ENCODE assay signal across 10 mouse cellular contexts in genomic region chr7:19083096-19083495, GRCm38 (mm10). TPM values are rescaled to one million over a fixed set of nuclear protein-coding genes. Genes with fewer than 3 reads are reported as not detected.
DNase-seq lines count a peak whose midpoint lies in the region; ATAC-seq lines count a peak whose summit lies in the region.
"Had no signal": no experiment of that assay in that cellular context is flagged by ENCODE, and none has a peak within 500 bp of the region (broad histone marks: within the 10 kb centered on the region; RNA-seq: fewer than 3 reads in every experiment).

No protein-coding gene starts in this region.

- no peak overlapping the region for H3K9ac ChIP-seq in embryonic facial prominence, embryonic 14.5 days (ENCODE audit: low read depth, low read length)
- H3K9ac ChIP-seq: forebrain, embryonic 12.5 days had no signal

- peak overlapping the region; percentile 63; the same call in 1 of the 2 replicates for H3K27ac ChIP-seq in embryonic facial prominence, embryonic 14.5 days (replicated peaks; ENCODE audit: low read depth, low read length)
- H3K27ac ChIP-seq: forebrain, embryonic 12.5 days had no signal

- peaks cover 65% of the 10 kb centered on the region for H3K36me3 ChIP-seq in embryonic facial prominence, embryonic 14.5 days (ENCODE audit: control insufficient read depth, insufficient read depth, low read length)

- H3K4me2 ChIP-seq in embryonic facial prominence, embryonic 14.5 days (ENCODE audit: low read depth, low read length): peak overlapping the region; percentile 45; the same call in 1 of the 2 replicates
- H3K4me2 ChIP-seq: forebrain, embryonic 12.5 days had no signal

- H3K4me1 ChIP-seq in embryonic facial prominence, embryonic 14.5 days (ENCODE audit: control insufficient read depth, insufficient read depth, low read length): peaks cover 13% of the 10 kb centered on the region

- no peak for ATAC-seq in embryonic facial prominence, embryonic 14.5 days (ENCODE audit: low read depth)
- ATAC-seq in megakaryocyte-erythroid progenitor cell, adult 5-6 weeks (replicated peaks; ENCODE audit: low FRiP score, low TSS enrichment, poor library complexity, severe bottlenecking): no peak
- no peak for ATAC-seq in granulocyte monocyte progenitor cell, adult 5-6 weeks (replicated peaks; ENCODE audit: poor library complexity, severe bottlenecking)

- intact Hi-C loops in heart, postnatal 10 days (cut with DNase I): no loop called here

- no peaks in the 10 kb centered on the region for H3K9me3 ChIP-seq in embryonic facial prominence, embryonic 14.5 days (ENCODE audit: control insufficient read depth, low read length)
- H3K9me3 ChIP-seq: forebrain, embryonic 12.5 days had no signal

- WGBS in embryonic facial prominence, embryonic 14.5 days: 54% methylated on average over 6 of the region's 6 CpGs

- DNase-seq in cerebellum, adult 9-11 months: peak; percentile 23
- no peak for DNase-seq in cerebellum, postnatal 4 days (ENCODE audit: low spot score in 2 of 2)
- no peak for DNase-seq in embryonic facial prominence, embryonic 14.5 days (ENCODE audit: low spot score)
- peak; percentile 87 to 92 for DNase-seq in heart, postnatal 10 days
- DNase-seq in lung, postnatal 10 days: peak; percentile 78
- no peak for DNase-seq in spleen, adult 18-20 months

- no peak overlapping the region for H3K4me3 ChIP-seq in embryonic facial prominence, embryonic 14.5 days (ENCODE audit: low read depth, low read length)
- H3K4me3 ChIP-seq: forebrain, embryonic 12.5 days had no signal

- no peaks in the 10 kb centered on the region for H3K27me3 ChIP-seq in embryonic facial prominence, embryonic 14.5 days (replicated peaks; ENCODE audit: control insufficient read depth, insufficient read depth, low read length)

RNA-seq across cellular contexts. Expression of gene Dmpk, which starts 0.6 kb away (rescaled TPM):
- polyA plus RNA-seq in embryonic facial prominence, embryonic 14.5 days (2014; fragmentation: Nextera tagmentation; extraction: Ambion mirVana): 43.3 and 58.2 TPM in 2 replicates
- 100 to 1,000 TPM; 288 to 299 TPM for total RNA-seq in heart, postnatal 10 days (2021)
- total RNA-seq in megakaryocyte-erythroid progenitor cell, adult 5-6 weeks (2014; fragmentation: Nextera tagmentation): 15.1 and 19.8 TPM in 2 replicates
- 3.9 and 7.5 TPM in 2 replicates for total RNA-seq in megakaryocyte-erythroid progenitor cell, adult 5-6 weeks (2017)
- 0.32 TPM in 1 of 2 replicates, not detected in the other for total RNA-seq in granulocyte monocyte progenitor cell, adult 5-6 weeks (2014; fragmentation: Nextera tagmentation)
- 1.0 TPM in 1 of 2 replicates, not detected in the other for total RNA-seq in granulocyte monocyte progenitor cell, adult 5-6 weeks (2017)

RNA-seq across cellular contexts. Expression of gene Dmwd, which starts 7.1 kb away (rescaled TPM):
- polyA plus RNA-seq in embryonic facial prominence, embryonic 14.5 days (2014; fragmentation: Nextera tagmentation; extraction: Ambion mirVana): 20.2 and 22.6 TPM in 2 replicates
- total RNA-seq in heart, postnatal 10 days (2021): 10 to 100 TPM; 48.4 to 50.7 TPM
- 28.5 and 29.2 TPM in 2 replicates for total RNA-seq in megakaryocyte-erythroid progenitor cell, adult 5-6 weeks (2014; fragmentation: Nextera tagmentation)
- 7.7 and 10.6 TPM in 2 replicates for total RNA-seq in megakaryocyte-erythroid progenitor cell, adult 5-6 weeks (2017)
- total RNA-seq in granulocyte monocyte progenitor cell, adult 5-6 weeks (2014; fragmentation: Nextera tagmentation): 2.2 and 4.9 TPM in 2 replicates
- total RNA-seq in granulocyte monocyte progenitor cell, adult 5-6 weeks (2017): 0.99 and 3.4 TPM in 2 replicates

RNA-seq across cellular contexts. Expression of gene Six5, which starts 11.3 kb away (rescaled TPM):
- polyA plus RNA-seq in embryonic facial prominence, embryonic 14.5 days (2014; fragmentation: Nextera tagmentation; extraction: Ambion mirVana): 13.4 and 16.3 TPM in 2 replicates
- 10 to 100 TPM in 1 of 2 experiments, 1 to 10 TPM in 1; 7.9 to 11.2 TPM for total RNA-seq in heart, postnatal 10 days (2021)
- total RNA-seq in megakaryocyte-erythroid progenitor cell, adult 5-6 weeks (2014; fragmentation: Nextera tagmentation): 8.9 and 10.1 TPM in 2 replicates
- total RNA-seq in megakaryocyte-erythroid progenitor cell, adult 5-6 weeks (2017): 2.1 and 2.2 TPM in 2 replicates
- 4.0 and 8.1 TPM in 2 replicates for total RNA-seq in granulocyte monocyte progenitor cell, adult 5-6 weeks (2014; fragmentation: Nextera tagmentation)
- total RNA-seq in granulocyte monocyte progenitor cell, adult 5-6 weeks (2017): 1.6 and 2.7 TPM in 2 replicates

RNA-seq across cellular contexts. Expression of gene Rsph6a, which starts 28.6 kb away (rescaled TPM):
- polyA plus RNA-seq in embryonic facial prominence, embryonic 14.5 days (2014; fragmentation: Nextera tagmentation; extraction: Ambion mirVana): not detected in 2 replicates
- not detected for total RNA-seq in heart, postnatal 10 days (2021)
- total RNA-seq in megakaryocyte-erythroid progenitor cell, adult 5-6 weeks (2014; fragmentation: Nextera tagmentation): not detected in 2 replicates
- total RNA-seq in megakaryocyte-erythroid progenitor cell, adult 5-6 weeks (2017): not detected in 2 replicates
- not detected in 2 replicates for total RNA-seq in granulocyte monocyte progenitor cell, adult 5-6 weeks (2014; fragmentation: Nextera tagmentation)
- total RNA-seq in granulocyte monocyte progenitor cell, adult 5-6 weeks (2017): not detected in 2 replicates
- polyA plus RNA-seq: forebrain, embryonic 12.5 days; liver, embryonic 11.5 days had no signal

RNA-seq across cellular contexts. Expression of gene Gm4969, which starts 35.1 kb away (rescaled TPM):
- 1.7 and 2.6 TPM in 2 replicates for polyA plus RNA-seq in embryonic facial prominence, embryonic 14.5 days (2014; fragmentation: Nextera tagmentation; extraction: Ambion mirVana)
- total RNA-seq in heart, postnatal 10 days (2021): under 1 TPM; 0.07 to 0.19 TPM
- total RNA-seq in megakaryocyte-erythroid progenitor cell, adult 5-6 weeks (2014; fragmentation: Nextera tagmentation): 0.22 and 0.35 TPM in 2 replicates
- total RNA-seq in megakaryocyte-erythroid progenitor cell, adult 5-6 weeks (2017): 0.65 TPM in 1 of 2 replicates, not detected in the other
- 0.71 TPM in 1 of 2 replicates, not detected in the other for total RNA-seq in granulocyte monocyte progenitor cell, adult 5-6 weeks (2014; fragmentation: Nextera tagmentation)
- total RNA-seq in granulocyte monocyte progenitor cell, adult 5-6 weeks (2017): 0.05 TPM in 1 of 2 replicates, not detected in the other

Comparison
In these comparisons a context has a peak if more than half of its experiments do, and no peak if none do; other contexts are left out.
1. DNase-seq: peak in cerebellum, adult 9-11 months (single experiment), heart, postnatal 10 days (2 of 2) and lung, postnatal 10 days (single experiment); none in cerebellum, postnatal 4 days (0 of 2), embryonic facial prominence, embryonic 14.5 days (single experiment) and spleen, adult 18-20 months (0 of 2).
2. RNA of gene Dmpk, which starts 0.6 kb away (total RNA-seq): 288 to 299 TPM in heart, postnatal 10 days; 3.9 to 19.8 TPM in megakaryocyte-erythroid progenitor cell, adult 5-6 weeks and 0.32 to 1.0 TPM in granulocyte monocyte progenitor cell, adult 5-6 weeks; every median in the first group is over 10 times any median in the second.